Mouse (Mus musculus) thymus, adult 2 months (tissue): ENCODE results near the gene Zfp819.

ENCODE experiments used
- CTCF ChIP-seq: fragments of 200-500 bp; IDR thresholded peaks from 2 replicates; pipeline ENCODE4 v1.5.1; 2012; ENCODE audit warnings: mild to moderate bottlenecking, control low read depth, low read length, moderate library complexity, borderline replicate concordance; ENCODE audit not compliant: control insufficient read depth, poor library complexity, insufficient read depth; ENCODE audit errors: extremely low read depth
- POLR2A ChIP-seq: fragments of 200-500 bp; IDR thresholded peaks from 2 replicates; pipeline ENCODE4 v1.6.1; 2012; ENCODE audit warnings: mild to moderate bottlenecking, low read length, control low read depth, moderate library complexity; ENCODE audit not compliant: control insufficient read depth, poor library complexity, insufficient read depth; ENCODE audit errors: extremely low read depth

GRCm38 (mm10) chr7:43601884-43602283, 5.1 kb upstream of the Zfp819 start:
- no peak for TF ChIP-seq CTCF
- no peak for TF ChIP-seq POLR2A
